Mouse (Mus musculus) heart, embryonic 11.5 days (tissue): Measurements from ENCODE around the gene Mmp27. TPM values are rescaled to one million over a fixed set of nuclear protein-coding genes. Genes with fewer than 3 reads are reported as not detected.
A peak's percentile ranks its signal among the peaks of the same experiment; 100 is the strongest.

Experiments used
- ATAC-seq: fragments of 200-750 bp; cut with Nextera tagmentation; replicated peaks from 2 replicates; pipeline ENCODE4 v1.8.0; 2017; ENCODE audit warnings: moderate library complexity; ENCODE audit not compliant: insufficient number of reproducible peaks, low FRiP score, low TSS enrichment
- H3K27ac ChIP-seq: fragments of 300-500 bp; sonication (generic); 2 replicates; pipeline ENCODE4 v1.5.1; 2014; ENCODE audit warnings: mild to moderate bottlenecking, low read depth, low read length
- H3K27me3 ChIP-seq: fragments of 300-500 bp; sonication (generic); 2 replicates; pipeline ENCODE4 v1.6.1; 2014; ENCODE audit warnings: mild to moderate bottlenecking, low read length, mixed read lengths; ENCODE audit not compliant: control insufficient read depth, insufficient read depth
- H3K36me3 ChIP-seq: fragments of 300-500 bp; sonication (generic); 2 replicates; pipeline ENCODE4 v1.6.1; 2014; ENCODE audit warnings: mild to moderate bottlenecking, low read length, moderate library complexity, mixed read lengths; ENCODE audit not compliant: control insufficient read depth, insufficient read depth
- H3K4me1 ChIP-seq: fragments of 300-500 bp; sonication (generic); 2 replicates; pipeline ENCODE4 v1.6.1; 2014; ENCODE audit warnings: low read length; ENCODE audit not compliant: control insufficient read depth, insufficient read depth
- H3K4me2 ChIP-seq: fragments of 300-500 bp; sonication (generic); 2 replicates; pipeline ENCODE4 v1.6.1; 2014; ENCODE audit warnings: mild to moderate bottlenecking, moderate library complexity
- H3K4me3 ChIP-seq: fragments of 300-500 bp; sonication (generic); 2 replicates; pipeline ENCODE4 v1.5.1; 2014; ENCODE audit warnings: low read depth, low read length
- H3K9ac ChIP-seq: fragments of 300-500 bp; sonication (generic); 2 replicates; pipeline ENCODE4 v1.6.1; 2014; ENCODE audit warnings: mild to moderate bottlenecking, low read depth, low read length, moderate library complexity
- H3K9me3 ChIP-seq: fragments of 300-500 bp; sonication (generic); replicated peaks from 2 replicates; pipeline ENCODE4 v1.6.1; 2016; ENCODE audit warnings: low read length; ENCODE audit not compliant: control insufficient read depth
- WGBS: fragments of 180-500 bp; shearing (Covaris S2); extraction: QIAGEN DNeasy Blood & Tissue Kit; methylation state at CpG from one replicate; pipeline ENCODE4 v1.1.7; 2014; ENCODE audit not compliant: insufficient replicate concordance; 5-methylcytosine and 5-hydroxymethylcytosine counted together
- polyA plus RNA-seq: library from polyadenylated mRNA; unstranded; fragments of >200 nt; fragmentation: Nextera tagmentation; extraction: Ambion mirVana; gene quantifications from 2 replicates; pipeline ENCODE4 v1.2.1, GENCODE M21; 2014

Gene Mmp27
- polyA plus RNA-seq, 1 experiment from 2014 or later, result not detected

GRCm38 (mm10) chr9:7577371-7577770, 6.2 kb downstream of the Mmp27 start:
- H3K9me3 ChIP-seq, result no peaks in the 10 kb centered on the region
- H3K4me2 ChIP-seq, result no peak overlapping the region
- no peaks in the 10 kb centered on the region for H3K4me1 ChIP-seq
- no peaks in the 10 kb centered on the region for H3K27me3 ChIP-seq
- WGBS, result 81% methylated on average over 2 of the region's 2 CpGs
- ATAC-seq, result no peak
- no peak overlapping the region for H3K4me3 ChIP-seq
- no peak overlapping the region for H3K27ac ChIP-seq
- H3K9ac ChIP-seq, result no peak overlapping the region
- H3K36me3 ChIP-seq, result no peaks in the 10 kb centered on the region

GRCm38 (mm10) chr9:7590063-7590462, 18.9 kb downstream of the Mmp27 start:
- H3K36me3 ChIP-seq, result no peaks in the 10 kb centered on the region
- H3K9ac ChIP-seq, result no peak overlapping the region
- H3K4me2 ChIP-seq, result no peak overlapping the region
- H3K4me1 ChIP-seq, result no peaks in the 10 kb centered on the region
- ATAC-seq, result no peak
- H3K4me3 ChIP-seq, result no peak overlapping the region
- H3K27me3 ChIP-seq, result no peaks in the 10 kb centered on the region
- WGBS, result 60% methylated on average over 8 of the region's 8 CpGs
- H3K9me3 ChIP-seq, result no peaks in the 10 kb centered on the region
- no peak overlapping the region for H3K27ac ChIP-seq

- 84% methylated on average over 3 of the region's 3 CpGs for WGBS
- ATAC-seq, result no peak
Measured at GRCm38 (mm10) chr9:7593272-7593812, 22.1 kb downstream of the Mmp27 start.

GRCm38 (mm10) chr9:7594816-7595540, 23.8 kb downstream of the Mmp27 start:
- no peak overlapping the region for H3K27ac ChIP-seq
- peak overlapping the region; percentile 50 for H3K9ac ChIP-seq
- no peaks in the 10 kb centered on the region for H3K9me3 ChIP-seq
- H3K36me3 ChIP-seq, result no peaks in the 10 kb centered on the region
- ATAC-seq, result peak; percentile 84
- 22% methylated on average over 6 of the region's 6 CpGs for WGBS
- peak overlapping the region; percentile 61 for H3K4me2 ChIP-seq
- peak overlapping the region; percentile 24 for H3K4me3 ChIP-seq
- no peaks in the 10 kb centered on the region for H3K4me1 ChIP-seq
- H3K27me3 ChIP-seq, result no peaks in the 10 kb centered on the region

More at GRCm38 (mm10) chr9:7593272-7593812, 22.1 kb downstream of the Mmp27 start:
- Histone ChIP-seq H3K4me1 (no peaks in the 10 kb centered on the region), H3K9me3 (no peaks in the 10 kb centered on the region), H3K9ac (no peak overlapping the region), H3K4me3 (no peak overlapping the region), H3K27me3 (no peaks in the 10 kb centered on the region), H3K36me3 (no peaks in the 10 kb centered on the region), H3K4me2 (no peak overlapping the region), H3K27ac (no peak overlapping the region)

- no peak for ATAC-seq
Measured at GRCm38 (mm10) chr9:7602982-7603742, 32.0 kb downstream of the Mmp27 start.

GRCm38 (mm10) chr9:7604005-7604404, 32.8 kb downstream of the Mmp27 start:
- WGBS, result 67% methylated on average over 6 of the region's 6 CpGs
- H3K4me3 ChIP-seq, result no peak overlapping the region
- H3K27me3 ChIP-seq, result no peaks in the 10 kb centered on the region
- ATAC-seq, result no peak
- no peak overlapping the region for H3K27ac ChIP-seq
- no peaks in the 10 kb centered on the region for H3K9me3 ChIP-seq
- no peaks in the 10 kb centered on the region for H3K36me3 ChIP-seq
- no peak overlapping the region for H3K4me2 ChIP-seq
- H3K4me1 ChIP-seq, result no peaks in the 10 kb centered on the region
- H3K9ac ChIP-seq, result no peak overlapping the region

More at GRCm38 (mm10) chr9:7602982-7603742, 32.0 kb downstream of the Mmp27 start:
- Histone ChIP-seq H3K4me1 (no peaks in the 10 kb centered on the region), H3K4me3 (no peak overlapping the region), H3K36me3 (no peaks in the 10 kb centered on the region), H3K27ac (no peak overlapping the region), H3K27me3 (no peaks in the 10 kb centered on the region), H3K9me3 (no peaks in the 10 kb centered on the region), H3K4me2 (no peak overlapping the region), H3K9ac (no peak overlapping the region)
- 4% methylated on average over 3 of the region's 3 CpGs for WGBS

GRCm38 (mm10) chr9:7605638-7606037, 34.4 kb downstream of the Mmp27 start:
- Histone ChIP-seq H3K4me1 (no peaks in the 10 kb centered on the region), H3K9me3 (0 out of 2 replicates have a peak, but pooled peaks cover 2% of the 10 kb centered on the region), H3K36me3 (no peaks in the 10 kb centered on the region), H3K9ac (no peak overlapping the region), H3K27me3 (no peaks in the 10 kb centered on the region), H3K4me2 (no peak overlapping the region), H3K4me3 (no peak overlapping the region), H3K27ac (no peak overlapping the region)
- 84% methylated on average over 12 of the region's 12 CpGs for WGBS
- ATAC-seq, result no peak

GRCm38 (mm10) chr9:7622582-7622981, 51.4 kb downstream of the Mmp27 start:
- no peak for ATAC-seq
- Histone ChIP-seq H3K4me2 (no peak overlapping the region), H3K36me3 (no peaks in the 10 kb centered on the region), H3K9me3 (no peaks in the 10 kb centered on the region), H3K4me1 (no peaks in the 10 kb centered on the region), H3K27ac (no peak overlapping the region), H3K27me3 (no peaks in the 10 kb centered on the region), H3K9ac (no peak overlapping the region), H3K4me3 (no peak overlapping the region)
- WGBS, result 65% methylated on average over 3 of the region's 3 CpGs
